Mouse (Mus musculus): Measurements from ENCODE around the gene Gm12695.

The Gm12695 gene

GRCm38 (mm10) chr4:96697511-96698217 lies 87.3 kb downstream of the Gm12695 start:
- no peak for DNase-seq (ENCODE audit: low spot score)

GRCm38 (mm10) chr4:96696614-96697360 lies 88.2 kb downstream of the Gm12695 start:
- no peak for DNase-seq (ENCODE audit: low spot score)

- no peak for DNase-seq (ENCODE audit: low spot score)
These were observed 97.6 kb downstream of the Gm12695 start for GRCm38 (mm10) chr4:96687358-96687803.

GRCm38 (mm10) chr4:96683474-96683873 lies 101.5 kb downstream of the Gm12695 start:
- no peak for DNase-seq (ENCODE audit: low spot score)

- no peak for DNase-seq (ENCODE audit: low spot score)
These were observed 104.0 kb downstream of the Gm12695 start for GRCm38 (mm10) chr4:96680966-96681365.

- DNase-seq (ENCODE audit: low spot score): no peak
These were observed 104.8 kb downstream of the Gm12695 start for GRCm38 (mm10) chr4:96680233-96680632.
